Mouse (Mus musculus) stomach, embryonic 14.5 days (tissue): Measurements from ENCODE around the gene Rab3il1. TPM values are rescaled to one million over a fixed set of nuclear protein-coding genes. Genes with fewer than 3 reads are reported as not detected.

Source experiments
- ATAC-seq: fragments of 200-750 bp; cut with Nextera tagmentation; 2 replicates; pipeline ENCODE4 v1.8.0; 2017; ENCODE audit warnings: low read depth, moderate TSS enrichment; ENCODE audit not compliant: insufficient number of reproducible peaks, insufficient read depth, low FRiP score
- H3K27ac ChIP-seq: fragments of 300-500 bp; sonication (generic); 2 replicates; pipeline ENCODE4 v1.5.1; 2014; ENCODE audit warnings: mild to moderate bottlenecking, low read length, moderate library complexity, mixed read lengths
- H3K27me3 ChIP-seq: fragments of 300-500 bp; sonication (generic); 2 replicates; pipeline ENCODE4 v1.6.1; 2014; ENCODE audit warnings: low read length, control low read depth, mixed read lengths; ENCODE audit not compliant: control insufficient read depth, insufficient read depth
- H3K36me3 ChIP-seq: fragments of 300-500 bp; sonication (generic); 2 replicates; pipeline ENCODE4 v1.6.1; 2014; ENCODE audit warnings: mild to moderate bottlenecking, control low read depth, low read length, moderate library complexity, mixed read lengths; ENCODE audit not compliant: control insufficient read depth, insufficient read depth
- H3K4me1 ChIP-seq: fragments of 300-500 bp; sonication (generic); 2 replicates; pipeline ENCODE4 v1.6.1; 2014; ENCODE audit warnings: low read length, control low read depth, mixed read lengths; ENCODE audit not compliant: control insufficient read depth, insufficient read depth
- H3K4me2 ChIP-seq: fragments of 300-500 bp; sonication (generic); replicated peaks from 2 replicates; pipeline ENCODE4 v1.6.1; 2014; ENCODE audit warnings: low read depth, low read length, control low read depth
- H3K4me3 ChIP-seq: fragments of 300-500 bp; sonication (generic); 2 replicates; pipeline ENCODE4 v1.5.1; 2014; ENCODE audit warnings: low read depth, low read length, control low read depth
- H3K9ac ChIP-seq: fragments of 300-500 bp; sonication (generic); replicated peaks from 2 replicates; pipeline ENCODE4 v1.6.1; 2014; ENCODE audit warnings: low read depth, mild to moderate bottlenecking, control low read depth, low read length, moderate library complexity, mixed read lengths
- H3K9me3 ChIP-seq: fragments of 300-500 bp; sonication (generic); 2 replicates; pipeline ENCODE4 v1.6.1; 2016; ENCODE audit warnings: low read depth, low read length, control low read depth; ENCODE audit not compliant: control insufficient read depth
- WGBS: fragments of 180-500 bp; shearing (Covaris S2); extraction: QIAGEN DNeasy Blood & Tissue Kit; methylation state at CpG from one replicate; pipeline ENCODE4 v1.1.7; 2014; 5-methylcytosine and 5-hydroxymethylcytosine counted together
- polyA plus RNA-seq: library from polyadenylated mRNA; unstranded; fragments of >200 nt; fragmentation: Nextera tagmentation; extraction: Ambion mirVana; gene quantifications from 2 replicates; pipeline ENCODE4 v1.2.1, GENCODE M21; 2014

Gene Rab3il1
- polyA plus RNA-seq, 1 experiment from 2014 or later: 28.6 TPM

DNA sequence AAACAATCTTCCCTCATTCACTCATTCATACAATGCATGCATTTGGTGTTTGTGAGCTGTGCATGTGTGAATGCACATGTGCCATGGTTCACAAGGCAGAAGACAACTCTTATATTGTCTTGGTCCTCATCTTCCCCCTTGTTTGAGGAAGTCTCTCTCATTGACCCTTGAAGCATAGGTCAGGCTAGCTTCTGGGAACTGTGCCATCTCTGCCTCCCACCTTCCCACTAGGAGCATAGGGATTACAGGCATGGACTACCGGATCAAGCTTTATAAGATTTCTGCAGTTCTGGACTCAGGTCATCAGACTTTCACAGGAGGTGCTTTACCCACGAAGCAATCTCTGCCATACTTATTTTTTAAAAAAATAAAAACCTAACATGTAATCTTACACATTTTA, 36.1 kb downstream of the Rab3il1 start:
- 58% methylated on average over 2 of the region's 2 CpGs for WGBS
- Histone ChIP-seq H3K4me1 (peaks cover 25% of the 10 kb centered on the region), H3K9me3 (no peaks in the 10 kb centered on the region), H3K4me3 (no peak overlapping the region), H3K4me2 (no peak overlapping the region), H3K27ac (no peak overlapping the region), H3K27me3 (no peaks in the 10 kb centered on the region), H3K9ac (no peak overlapping the region), H3K36me3 (no peaks in the 10 kb centered on the region)
- no peak for ATAC-seq

GRCm38 (mm10) chr19:10038364-10038763, 36.9 kb downstream of the Rab3il1 start:
- peaks cover 28% of the 10 kb centered on the region for H3K4me1 ChIP-seq
- peak overlapping the region; percentile 59; the same call in 1 of the 2 replicates for H3K27ac ChIP-seq
- no peak for ATAC-seq
- no peaks in the 10 kb centered on the region for H3K9me3 ChIP-seq
- no peak overlapping the region for H3K9ac ChIP-seq
- H3K27me3 ChIP-seq: no peaks in the 10 kb centered on the region
- no peaks in the 10 kb centered on the region for H3K36me3 ChIP-seq
- H3K4me3 ChIP-seq: no peak overlapping the region
- 78% methylated on average over 3 of the region's 3 CpGs for WGBS
- H3K4me2 ChIP-seq: no peak overlapping the region

DNA sequence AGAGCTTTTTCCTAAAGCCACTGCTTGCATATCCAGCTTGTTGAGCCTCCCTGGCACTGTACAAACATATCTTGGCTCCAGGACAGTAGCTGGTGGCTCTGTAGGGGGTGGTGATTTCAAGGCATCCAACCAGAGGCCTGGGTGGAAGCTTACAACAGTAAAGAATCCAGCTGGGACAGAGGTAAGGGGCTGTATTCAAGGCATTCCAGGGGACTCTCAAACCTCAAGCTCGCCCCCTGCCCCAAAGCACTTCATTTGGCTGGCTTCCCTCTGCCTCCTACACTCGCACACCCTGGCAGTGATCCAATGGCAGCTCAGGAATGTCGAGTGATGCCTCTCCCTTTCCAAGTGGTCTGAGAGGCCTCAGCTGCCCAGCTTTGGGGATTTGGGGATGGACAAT, 37.4 kb downstream of the Rab3il1 start:
- 11% methylated on average over 3 of the region's 3 CpGs for WGBS
- peaks cover 28% of the 10 kb centered on the region for H3K4me1 ChIP-seq
- H3K4me2 ChIP-seq: no peak overlapping the region
- H3K9me3 ChIP-seq: no peaks in the 10 kb centered on the region
- no peaks in the 10 kb centered on the region for H3K36me3 ChIP-seq
- no peaks in the 10 kb centered on the region for H3K27me3 ChIP-seq
- ATAC-seq: no peak
- H3K27ac ChIP-seq: peak overlapping the region; percentile 59; the same call in 1 of the 2 replicates
- no peak overlapping the region for H3K4me3 ChIP-seq
- H3K9ac ChIP-seq: 0 out of 2 replicates have a peak overlapping the region, but pooled peaks have one; percentile 7

DNA sequence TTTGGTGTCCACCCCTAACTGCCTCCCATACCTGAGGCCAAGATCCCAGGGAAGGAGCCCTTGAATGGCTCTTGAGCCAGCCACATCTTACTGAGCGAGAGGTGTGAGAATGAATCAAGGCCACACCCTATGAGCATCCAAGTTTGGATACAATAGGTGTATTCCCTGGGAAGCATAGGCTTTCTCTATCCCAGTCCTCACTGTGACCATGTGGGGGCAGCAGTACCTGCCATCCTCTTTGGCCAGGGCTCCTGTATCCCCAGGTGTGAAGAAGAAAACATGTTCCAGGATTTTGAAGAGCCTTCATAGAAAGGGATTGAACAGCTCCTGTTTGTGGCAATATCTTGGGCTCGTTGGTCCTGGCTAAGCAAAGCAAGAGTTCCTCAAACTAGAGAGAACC, 38.1 kb downstream of the Rab3il1 start:
- H3K9me3 ChIP-seq: no peaks in the 10 kb centered on the region
- no peaks in the 10 kb centered on the region for H3K27me3 ChIP-seq
- no peak overlapping the region for H3K4me2 ChIP-seq
- ATAC-seq: no peak
- no peak overlapping the region for H3K9ac ChIP-seq
- 82% methylated on average over 2 of the region's 2 CpGs for WGBS
- peaks cover 28% of the 10 kb centered on the region for H3K4me1 ChIP-seq
- no peak overlapping the region for H3K4me3 ChIP-seq
- H3K27ac ChIP-seq: no peak overlapping the region
- H3K36me3 ChIP-seq: no peaks in the 10 kb centered on the region

DNA sequence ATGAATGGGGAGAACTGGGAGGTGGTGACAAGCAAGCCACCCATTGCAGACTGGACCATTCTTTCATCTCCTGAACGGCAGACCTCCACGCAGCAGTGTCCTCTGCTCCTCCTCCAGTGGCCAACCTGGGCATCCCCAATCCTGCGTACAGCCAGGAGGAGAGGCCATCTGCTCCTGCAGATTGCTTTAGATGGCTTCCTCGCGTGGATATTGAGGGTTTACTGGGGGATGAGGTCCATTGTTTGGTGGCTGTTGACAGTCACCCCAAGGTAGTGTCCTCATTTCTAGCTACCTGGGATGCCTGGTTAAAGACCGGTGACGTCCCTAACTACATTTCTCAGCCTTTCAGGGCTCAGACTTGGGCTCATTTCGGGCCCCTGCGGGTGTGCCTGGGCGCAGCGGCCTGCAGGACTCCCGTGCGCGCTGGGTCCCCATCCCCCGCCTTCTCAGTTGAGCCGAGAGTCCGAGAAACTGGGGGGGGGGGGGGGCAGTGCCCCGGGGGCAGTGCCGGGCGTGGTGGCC, 39.5 kb downstream of the Rab3il1 start:
- 7% methylated on average over 19 of the region's 20 CpGs for WGBS
- H3K4me1 ChIP-seq: peaks cover 28% of the 10 kb centered on the region
- ATAC-seq: no peak
- H3K9me3 ChIP-seq: no peaks in the 10 kb centered on the region
- 0 out of 2 replicates have a peak overlapping the region, but pooled peaks have one; percentile 4 for H3K9ac ChIP-seq
- no peaks in the 10 kb centered on the region for H3K36me3 ChIP-seq
- peak overlapping the region; percentile 4; the same call in 1 of the 2 replicates for H3K27ac ChIP-seq
- peak overlapping the region; percentile 96 for H3K4me2 ChIP-seq
- no peaks in the 10 kb centered on the region for H3K27me3 ChIP-seq
- H3K4me3 ChIP-seq: peak overlapping the region; percentile 67

- Histone ChIP-seq H3K36me3 (no peaks in the 10 kb centered on the region), H3K27me3 (no peaks in the 10 kb centered on the region), H3K27ac (peak within 1 kb of the TSS; percentile 4; the same call in 1 of the 2 replicates), H3K4me3 (peak within 1 kb of the TSS; percentile 67), H3K9me3 (no peaks in the 10 kb centered on the region), H3K4me1 (peaks cover 28% of the 10 kb centered on the region), H3K9ac (peak within 1 kb of the TSS; percentile 60), H3K4me2 (peak within 1 kb of the TSS; percentile 96)
- under 1% methylated on average over 63 of the region's 69 CpGs for WGBS
- ATAC-seq: peak; percentile 89
Measured at GRCm38 (mm10) chr19:10041388-10042148, 40.1 kb downstream of the Rab3il1 start, which contains the start of gene Fads3. Fads3 (plus strand) TSS chr19:10041569.

GRCm38 (mm10) chr19:10042232-10042631, 40.8 kb downstream of the Rab3il1 start:
- ATAC-seq: peak; percentile 14; the same call in 1 of the 2 replicates
- H3K4me3 ChIP-seq: peak overlapping the region; percentile 67
- 54% methylated on average over 6 of the region's 6 CpGs for WGBS
- H3K9ac ChIP-seq: peak overlapping the region; percentile 60; the same call in 1 of the 2 replicates
- peak overlapping the region; percentile 96 for H3K4me2 ChIP-seq
- no peaks in the 10 kb centered on the region for H3K27me3 ChIP-seq
- no peaks in the 10 kb centered on the region for H3K9me3 ChIP-seq
- peaks cover 28% of the 10 kb centered on the region for H3K4me1 ChIP-seq
- H3K27ac ChIP-seq: no peak overlapping the region
- no peaks in the 10 kb centered on the region for H3K36me3 ChIP-seq

DNA sequence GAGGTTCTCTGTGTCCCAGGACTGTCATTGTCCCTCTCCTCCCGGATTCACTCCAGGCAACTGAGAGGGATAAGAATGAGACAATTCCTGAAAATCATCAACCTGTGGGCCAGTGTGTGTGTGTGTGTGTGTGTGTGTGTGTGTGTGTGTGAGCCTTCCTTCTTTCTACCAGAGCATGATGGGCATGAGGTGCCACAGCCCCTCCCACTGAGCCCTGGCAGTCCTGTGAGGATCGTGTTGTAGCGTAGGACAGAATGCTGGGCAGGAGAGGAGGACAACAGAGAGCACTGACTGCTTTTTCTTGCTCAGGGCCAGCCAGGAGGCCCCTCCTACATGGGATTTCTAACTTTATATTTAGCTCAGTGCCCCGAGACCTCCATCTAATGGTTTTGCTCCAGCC, 41.3 kb downstream of the Rab3il1 start:
- Histone ChIP-seq H3K4me1 (peaks cover 28% of the 10 kb centered on the region), H3K4me2 (peak overlapping the region; percentile 96)
- WGBS: 88% methylated on average over 4 of the region's 4 CpGs

More for the DNA sequence above, 41.3 kb downstream of the Rab3il1 start:
- no peak overlapping the region for H3K9ac ChIP-seq
- no peak overlapping the region for H3K27ac ChIP-seq
- H3K27me3 ChIP-seq: no peaks in the 10 kb centered on the region
- H3K4me3 ChIP-seq: no peak overlapping the region
- H3K9me3 ChIP-seq: no peaks in the 10 kb centered on the region
- no peak for ATAC-seq
- no peaks in the 10 kb centered on the region for H3K36me3 ChIP-seq
